Mouse (Mus musculus): ENCODE results near the gene Nsl1. TPM values are rescaled to one million over a fixed set of nuclear protein-coding genes. Genes with fewer than 3 reads are reported as not detected.

The Nsl1 gene
- total RNA-seq (2012; rRNA removed): 24.3 and 26.1 TPM in 2 replicates

- Histone ChIP-seq H3K9ac (ENCODE audit: insufficient read depth, low read depth, low read length, poor library complexity, severe bottlenecking) (peak within 1 kb of the TSS; percentile 97), H3K27ac (ENCODE audit: insufficient read depth, low read depth, low read length, poor library complexity, severe bottlenecking) (peak within 1 kb of the TSS; percentile 67; the same call in 1 of the 2 replicates)
Observed at GRCm38 (mm10) chr1:191062781-191063485, at the start of gene Nsl1, which contains the start of gene Tatdn3. Nsl1 (plus strand) TSS chr1:191063012. Tatdn3 (minus strand) TSS chr1:191062932.

GRCm38 (mm10) chr1:191014271-191014670 is 48.5 kb upstream of the Nsl1 start:
- Histone ChIP-seq H3K4me3 (ENCODE audit: insufficient read depth in 1 of 2, low read depth in 1 of 2, low read length in 2 of 2, poor library complexity in 1 of 2, severe bottlenecking in 1 of 2) (no peak overlapping the region), H3K36me3 (ENCODE audit: control insufficient read depth, insufficient read depth, low read length, poor library complexity, severe bottlenecking) (peaks cover 7% of the 10 kb centered on the region; the same call in 1 of the 2 replicates), H3K9ac (ENCODE audit: insufficient read depth, low read depth, low read length, poor library complexity, severe bottlenecking) (no peak overlapping the region), H3K4me1 (ENCODE audit: control insufficient read depth in 2 of 2, insufficient read depth in 2 of 2, low read length in 2 of 2, poor library complexity in 1 of 2) (peaks cover 2% of the 10 kb centered on the region in 2 experiments; a peak in 1 of 4 replicates), H3K9me3 (ENCODE audit: control insufficient read depth, insufficient read depth, low read depth, low read length) (no peaks in the 10 kb centered on the region), H3K27ac (ENCODE audit: insufficient read depth, low read depth, low read length, poor library complexity, severe bottlenecking) (no peak overlapping the region)
- DNase-seq (ENCODE audit: low read depth, low spot score): no peak
- in situ Hi-C loops (cut with MboI; ENCODE audit: low sequenced_read_pairs in 2 of 2, unreplicated experiment in 2 of 2): no loop called here
- TF ChIP-seq ZNF384 (IDR thresholded peaks at IDR 0.05; ENCODE audit: low read depth, low read length) (no peak), ZC3H11A (IDR thresholded peaks at IDR 0.05; ENCODE audit: borderline replicate concordance, low read depth, low read length) (no peak), MAFK (IDR thresholded peaks at IDR 0.05; ENCODE audit: insufficient read depth, low read depth, low read length) (no peak), HCFC1 (IDR thresholded peaks at IDR 0.05; ENCODE audit: borderline replicate concordance, insufficient read depth, low read length) (no peak), CHD2 (IDR thresholded peaks at IDR 0.05; ENCODE audit: low read depth, low read length) (no peak)

More at GRCm38 (mm10) chr1:191062781-191063485, at the start of gene Nsl1, which contains the start of gene Tatdn3:
- peaks cover 14% of the 10 kb centered on the region for H3K36me3 ChIP-seq (ENCODE audit: control insufficient read depth, insufficient read depth, low read length, poor library complexity, severe bottlenecking)
- H3K4me1 ChIP-seq (ENCODE audit: control insufficient read depth in 2 of 2, insufficient read depth in 2 of 2, low read length in 2 of 2, poor library complexity in 1 of 2): peaks cover 4 to 8% of the 10 kb centered on the region in 2 experiments; a peak in 3 of 4 replicates
- peak; percentile 75 for DNase-seq (ENCODE audit: low read depth, low spot score)
- in situ Hi-C loops (cut with MboI; ENCODE audit: low sequenced_read_pairs in 2 of 2, unreplicated experiment in 2 of 2): no loop called here
- no peaks in the 10 kb centered on the region for H3K9me3 ChIP-seq (ENCODE audit: control insufficient read depth, insufficient read depth, low read depth, low read length)
- TF ChIP-seq ZNF384 (IDR thresholded peaks at IDR 0.05; ENCODE audit: low read depth, low read length) (no peak), CHD2 (IDR thresholded peaks at IDR 0.05; ENCODE audit: low read depth, low read length) (0 out of 2 replicates have a peak, but pooled peaks have one; percentile 27), HCFC1 (IDR thresholded peaks at IDR 0.05; ENCODE audit: borderline replicate concordance, insufficient read depth, low read length) (peak; percentile 87; the same call in 1 of the 2 replicates), MAFK (IDR thresholded peaks at IDR 0.05; ENCODE audit: insufficient read depth, low read depth, low read length) (no peak), ZC3H11A (IDR thresholded peaks at IDR 0.05; ENCODE audit: borderline replicate concordance, low read depth, low read length) (no peak)
- H3K4me3 ChIP-seq (ENCODE audit: insufficient read depth in 1 of 2, low read depth in 1 of 2, low read length in 2 of 2, poor library complexity in 1 of 2, severe bottlenecking in 1 of 2): peak within 1 kb of the TSS; percentile 93 to 99

GRCm38 (mm10) chr1:191019803-191020202 is 43.0 kb upstream of the Nsl1 start:
- Histone ChIP-seq H3K4me3 (ENCODE audit: insufficient read depth in 1 of 2, low read depth in 1 of 2, low read length in 2 of 2, poor library complexity in 1 of 2, severe bottlenecking in 1 of 2) (no peak overlapping the region), H3K9ac (ENCODE audit: insufficient read depth, low read depth, low read length, poor library complexity, severe bottlenecking) (no peak overlapping the region), H3K27ac (ENCODE audit: insufficient read depth, low read depth, low read length, poor library complexity, severe bottlenecking) (no peak overlapping the region), H3K36me3 (ENCODE audit: control insufficient read depth, insufficient read depth, low read length, poor library complexity, severe bottlenecking) (no peaks in the 10 kb centered on the region; the same call in 1 of the 2 replicates), H3K4me1 (ENCODE audit: control insufficient read depth in 2 of 2, insufficient read depth in 2 of 2, low read length in 2 of 2, poor library complexity in 1 of 2) (no peaks in the 10 kb centered on the region), H3K9me3 (ENCODE audit: control insufficient read depth, insufficient read depth, low read depth, low read length) (no peaks in the 10 kb centered on the region)
- in situ Hi-C loops (cut with MboI; ENCODE audit: low sequenced_read_pairs in 2 of 2, unreplicated experiment in 2 of 2): no loop called here
- TF ChIP-seq MAFK (IDR thresholded peaks at IDR 0.05; ENCODE audit: insufficient read depth, low read depth, low read length) (no peak), HCFC1 (IDR thresholded peaks at IDR 0.05; ENCODE audit: borderline replicate concordance, insufficient read depth, low read length) (no peak), CHD2 (IDR thresholded peaks at IDR 0.05; ENCODE audit: low read depth, low read length) (no peak), ZC3H11A (IDR thresholded peaks at IDR 0.05; ENCODE audit: borderline replicate concordance, low read depth, low read length) (no peak), ZNF384 (IDR thresholded peaks at IDR 0.05; ENCODE audit: low read depth, low read length) (no peak)
- DNase-seq (ENCODE audit: low read depth, low spot score): no peak

GRCm38 (mm10) chr1:191020217-191020924 is 42.4 kb upstream of the Nsl1 start:
- DNase-seq (ENCODE audit: low read depth, low spot score): no peak
- Histone ChIP-seq H3K9ac (ENCODE audit: insufficient read depth, low read depth, low read length, poor library complexity, severe bottlenecking) (no peak overlapping the region), H3K4me3 (ENCODE audit: insufficient read depth in 1 of 2, low read depth in 1 of 2, low read length in 2 of 2, poor library complexity in 1 of 2, severe bottlenecking in 1 of 2) (no peak overlapping the region), H3K4me1 (ENCODE audit: control insufficient read depth in 2 of 2, insufficient read depth in 2 of 2, low read length in 2 of 2, poor library complexity in 1 of 2) (no peaks in the 10 kb centered on the region), H3K9me3 (ENCODE audit: control insufficient read depth, insufficient read depth, low read depth, low read length) (no peaks in the 10 kb centered on the region), H3K36me3 (ENCODE audit: control insufficient read depth, insufficient read depth, low read length, poor library complexity, severe bottlenecking) (no peaks in the 10 kb centered on the region; the same call in 1 of the 2 replicates), H3K27ac (ENCODE audit: insufficient read depth, low read depth, low read length, poor library complexity, severe bottlenecking) (no peak overlapping the region)
- TF ChIP-seq ZC3H11A (IDR thresholded peaks at IDR 0.05; ENCODE audit: borderline replicate concordance, low read depth, low read length): no peak
- no peak for TF ChIP-seq MAFK (IDR thresholded peaks at IDR 0.05; ENCODE audit: insufficient read depth, low read depth, low read length)
- no peak for TF ChIP-seq HCFC1 (IDR thresholded peaks at IDR 0.05; ENCODE audit: borderline replicate concordance, insufficient read depth, low read length)
- TF ChIP-seq ZNF384 (IDR thresholded peaks at IDR 0.05; ENCODE audit: low read depth, low read length): no peak
- no peak for TF ChIP-seq CHD2 (IDR thresholded peaks at IDR 0.05; ENCODE audit: low read depth, low read length)
- in situ Hi-C loops (cut with MboI; ENCODE audit: low sequenced_read_pairs in 2 of 2, unreplicated experiment in 2 of 2): no loop called here

Measured in ES-E14 (cell line).